Mouse (Mus musculus) liver, adult 2 months (tissue): Measurements from ENCODE around the gene Dus3l. TPM values are rescaled to one million over a fixed set of nuclear protein-coding genes. Genes with fewer than 3 reads are reported as not detected.

Source experiments
- DNase-seq: peaks from one replicate; pipeline ENCODE4 v3.0.0-alpha.2; 2011; ENCODE audit warnings: low read depth, low spot score; ENCODE audit errors: extremely low read depth
- H3K27ac ChIP-seq: fragments of 200-500 bp; replicated peaks from 2 replicates; pipeline ENCODE4 v1.5.1; 2012; ENCODE audit warnings: low read depth, mild to moderate bottlenecking, control low read depth, inconsistent platforms, low read length; ENCODE audit not compliant: insufficient read depth
- H3K27me3 ChIP-seq: fragments of 200-500 bp; 2 replicates; pipeline ENCODE4 v1.6.1; 2012; ENCODE audit warnings: mild to moderate bottlenecking, moderate library complexity, low read length, inconsistent platforms; ENCODE audit not compliant: control insufficient read depth, insufficient read depth
- H3K36me3 ChIP-seq: fragments of 200-500 bp; 2 replicates; pipeline ENCODE4 v1.6.1; 2012; ENCODE audit warnings: low read length, inconsistent platforms; ENCODE audit not compliant: control insufficient read depth, insufficient read depth
- H3K4me1 ChIP-seq: fragments of 200-500 bp; 2 replicates; pipeline ENCODE4 v1.6.1; 2011; ENCODE audit warnings: low read length; ENCODE audit not compliant: control insufficient read depth, insufficient read depth
- H3K4me3 ChIP-seq: fragments of 200-500 bp; 2 replicates; pipeline ENCODE4 v1.5.1; 2011; ENCODE audit warnings: low read depth, mild to moderate bottlenecking, control low read depth, low read length, moderate library complexity; ENCODE audit not compliant: insufficient read depth
- H3K79me2 ChIP-seq: fragments of 200-500 bp; 2 replicates; pipeline ENCODE4 v1.6.1; 2012; ENCODE audit warnings: inconsistent platforms, mild to moderate bottlenecking, low read length, moderate library complexity; ENCODE audit not compliant: control insufficient read depth, insufficient read depth
- H3K9ac ChIP-seq: fragments of 200-500 bp; 2 replicates; pipeline ENCODE4 v1.6.1; 2012; ENCODE audit warnings: low read depth, mild to moderate bottlenecking, control low read depth, inconsistent platforms, low read length
- CTCF ChIP-seq: fragments of 200-500 bp; IDR thresholded peaks from 2 replicates; pipeline ENCODE4 v1.5.1; 2011; ENCODE audit warnings: low read depth, low read length, control low read depth
- POLR2A ChIP-seq: fragments of 200-500 bp; IDR thresholded peaks from 2 replicates; pipeline ENCODE4 v1.6.1; 2011; ENCODE audit warnings: low read length, control low read depth; ENCODE audit not compliant: insufficient read depth; ENCODE audit errors: extremely low read depth
- WGBS: fragments of 180-500 bp; shearing (Covaris S2); methylation state at CpG from one replicate; pipeline ENCODE4 v1.1.7; 2018; 5-methylcytosine and 5-hydroxymethylcytosine counted together
- polyA plus RNA-seq: library from polyadenylated mRNA; depleted of rRNA; stranded (reverse); fragments of >200 nt; gene quantifications from 2 replicates; pipeline ENCODE4 v1.2.3, GENCODE M21; 2012
- total RNA-seq: library from RNA; depleted of rRNA; stranded (reverse); fragments of >200 nt; gene quantifications from 2 replicates; pipeline ENCODE4 v1.2.3, GENCODE M21; 2014

Gene Dus3l
- total and polyA plus RNA-seq, 2 experiments, result 7.2 to 25.7 TPM

DNA sequence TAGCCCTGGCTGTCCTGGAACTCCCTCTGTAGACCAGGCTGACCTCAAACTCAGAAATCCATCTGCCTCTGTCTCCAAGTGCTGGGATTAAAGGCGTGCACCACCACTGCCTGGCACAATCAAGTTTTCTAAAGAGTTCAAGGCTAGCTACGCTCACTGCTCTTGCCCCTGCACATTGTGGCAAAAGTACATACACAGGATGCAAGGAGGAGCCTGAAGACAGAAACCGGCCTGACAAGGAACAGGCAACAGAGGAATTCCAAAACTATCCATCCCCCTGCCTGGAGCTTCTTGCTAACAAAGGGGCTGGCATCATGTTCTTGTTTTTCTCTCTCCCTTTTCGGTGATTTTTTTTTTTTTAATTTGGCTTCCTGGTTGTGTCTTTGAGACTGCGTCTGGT is 20.4 kb upstream of the Dus3l start:
- Histone ChIP-seq H3K27ac (no peak overlapping the region), H3K4me3 (no peak overlapping the region), H3K36me3 (no peaks in the 10 kb centered on the region), H3K4me1 (no peaks in the 10 kb centered on the region), H3K9ac (no peak overlapping the region), H3K79me2 (no peaks in the 10 kb centered on the region), H3K27me3 (no peaks in the 10 kb centered on the region)
- DNase-seq, result no peak
- WGBS, result 52% methylated on average over 5 of the region's 5 CpGs
- TF ChIP-seq CTCF, result no peak
- no peak for TF ChIP-seq POLR2A

DNA sequence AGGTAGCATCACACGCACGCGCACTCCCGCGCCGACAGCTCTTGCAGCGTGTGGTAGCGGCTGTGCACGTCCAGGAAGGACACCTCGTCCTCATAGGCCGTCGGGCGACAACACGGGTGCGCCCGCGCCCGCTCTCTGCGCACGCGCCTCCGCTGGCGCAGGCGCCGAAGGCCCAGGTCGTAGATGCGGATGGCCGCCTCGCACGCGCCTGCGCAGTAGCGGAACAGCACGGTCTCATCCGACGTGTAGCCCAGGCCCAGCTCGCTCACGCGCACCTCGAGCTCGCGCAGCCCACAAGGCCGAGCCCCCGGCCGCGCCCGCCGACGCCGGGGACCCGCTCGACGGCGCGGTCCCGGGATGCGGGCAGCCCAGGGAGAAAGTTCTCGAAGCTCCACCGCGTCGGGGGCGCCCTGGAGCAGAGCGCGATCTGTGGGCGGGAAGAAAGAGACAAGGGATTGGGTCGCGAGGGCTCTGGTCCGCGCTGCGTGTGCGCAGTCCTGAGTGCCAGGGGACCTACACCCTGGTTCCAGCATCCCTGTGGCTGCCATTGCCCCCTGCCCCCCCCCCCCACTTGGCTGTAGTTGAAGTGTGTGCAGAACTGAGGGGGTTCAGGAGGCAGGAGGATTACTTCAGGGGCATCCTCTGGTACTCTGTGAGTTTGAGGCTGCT is 13.0 kb upstream of the Dus3l start:
- Histone ChIP-seq H3K79me2 (no peaks in the 10 kb centered on the region), H3K27me3 (peaks cover 4% of the 10 kb centered on the region; the same call in 1 of the 2 replicates), H3K36me3 (no peaks in the 10 kb centered on the region), H3K9ac (no peak overlapping the region), H3K27ac (no peak overlapping the region), H3K4me1 (no peaks in the 10 kb centered on the region), H3K4me3 (peak overlapping the region; percentile 11; the same call in 1 of the 2 replicates)
- no peak for TF ChIP-seq CTCF
- no peak for TF ChIP-seq POLR2A
- 26% methylated on average over 70 of the region's 71 CpGs for WGBS
- DNase-seq, result no peak

DNA sequence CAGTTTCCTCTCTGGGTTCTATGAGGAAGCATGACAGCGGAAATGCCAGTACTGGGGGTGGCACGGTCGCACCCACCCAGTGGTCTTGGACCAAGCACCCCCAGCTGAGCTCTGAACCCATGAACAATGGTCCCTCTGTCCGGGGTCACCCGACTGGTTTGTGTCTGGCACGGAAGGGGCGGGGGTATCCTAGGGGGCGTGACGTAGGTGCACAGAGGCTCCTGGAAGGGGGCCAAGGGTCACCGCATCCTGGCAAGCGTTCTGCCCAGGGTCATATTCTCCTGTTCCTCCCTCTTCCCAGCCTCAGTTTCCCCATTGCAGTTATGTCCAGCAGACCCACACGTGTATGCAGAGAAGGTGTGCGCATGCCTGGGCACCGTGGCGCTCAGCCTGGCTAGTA is 11.1 kb upstream of the Dus3l start:
- H3K4me1 ChIP-seq, result peaks cover 3% of the 10 kb centered on the region
- no peak for TF ChIP-seq CTCF
- no peak for TF ChIP-seq POLR2A
- peaks cover 4% of the 10 kb centered on the region; the same call in 1 of the 2 replicates for H3K27me3 ChIP-seq
- no peak overlapping the region for H3K9ac ChIP-seq
- H3K36me3 ChIP-seq, result no peaks in the 10 kb centered on the region
- 23% methylated on average over 15 of the region's 15 CpGs for WGBS
- H3K27ac ChIP-seq, result no peak overlapping the region
- no peaks in the 10 kb centered on the region for H3K79me2 ChIP-seq
- H3K4me3 ChIP-seq, result no peak overlapping the region
- no peak for DNase-seq

DNA sequence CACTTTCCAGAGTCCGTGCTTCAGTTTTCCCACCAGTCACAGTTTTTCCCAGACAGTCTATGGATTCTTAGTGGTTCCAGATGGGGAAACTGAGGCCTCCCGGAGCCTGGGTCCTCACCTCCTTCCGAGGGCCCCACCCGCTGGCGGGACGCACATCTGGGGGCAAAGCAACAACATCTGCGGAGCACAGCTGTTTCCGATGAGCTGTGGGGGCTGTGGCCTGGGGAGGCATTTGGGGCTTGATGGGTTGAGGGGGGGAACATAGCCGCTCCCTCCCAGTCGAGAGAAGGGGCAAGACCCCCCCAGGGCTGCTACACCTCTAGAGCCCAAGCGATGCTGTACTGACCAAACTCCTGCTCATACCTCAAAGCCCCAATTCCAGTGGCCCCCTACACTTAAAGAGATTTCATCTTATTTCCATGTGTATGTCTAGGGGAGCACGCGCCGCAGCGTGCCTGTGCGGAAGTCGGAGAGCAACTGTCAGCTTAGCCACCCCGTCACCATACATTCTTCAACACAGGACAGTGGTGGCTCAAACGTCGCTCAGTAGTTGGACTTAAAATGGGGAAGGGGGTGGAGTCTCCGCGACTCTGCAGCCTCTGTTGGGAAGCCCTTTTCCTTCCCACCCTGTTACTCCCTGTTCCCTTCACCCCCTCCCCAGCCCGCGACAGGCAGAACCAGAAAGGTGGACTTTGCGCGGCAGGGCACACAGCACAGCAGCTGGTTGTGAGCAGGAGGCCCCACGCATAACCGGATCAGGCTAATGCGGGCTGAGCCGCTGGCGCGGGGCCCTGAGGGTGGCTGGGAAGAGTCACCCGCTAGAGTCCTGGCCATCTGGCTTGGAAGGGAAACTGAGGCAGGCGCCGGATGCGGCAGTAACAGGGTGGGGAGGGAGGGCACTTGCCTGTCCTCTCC is 10.0 kb upstream of the Dus3l start:
- WGBS, result 17% methylated on average over 35 of the region's 36 CpGs
- peaks cover 3% of the 10 kb centered on the region for H3K4me1 ChIP-seq
- H3K36me3 ChIP-seq, result no peaks in the 10 kb centered on the region
- H3K4me3 ChIP-seq, result no peak overlapping the region
- peaks cover 4% of the 10 kb centered on the region; the same call in 1 of the 2 replicates for H3K27me3 ChIP-seq
- TF ChIP-seq POLR2A, result no peak
- no peak for TF ChIP-seq CTCF
- no peak overlapping the region for H3K9ac ChIP-seq
- H3K79me2 ChIP-seq, result no peaks in the 10 kb centered on the region
- no peak for DNase-seq
- H3K27ac ChIP-seq, result no peak overlapping the region

DNA sequence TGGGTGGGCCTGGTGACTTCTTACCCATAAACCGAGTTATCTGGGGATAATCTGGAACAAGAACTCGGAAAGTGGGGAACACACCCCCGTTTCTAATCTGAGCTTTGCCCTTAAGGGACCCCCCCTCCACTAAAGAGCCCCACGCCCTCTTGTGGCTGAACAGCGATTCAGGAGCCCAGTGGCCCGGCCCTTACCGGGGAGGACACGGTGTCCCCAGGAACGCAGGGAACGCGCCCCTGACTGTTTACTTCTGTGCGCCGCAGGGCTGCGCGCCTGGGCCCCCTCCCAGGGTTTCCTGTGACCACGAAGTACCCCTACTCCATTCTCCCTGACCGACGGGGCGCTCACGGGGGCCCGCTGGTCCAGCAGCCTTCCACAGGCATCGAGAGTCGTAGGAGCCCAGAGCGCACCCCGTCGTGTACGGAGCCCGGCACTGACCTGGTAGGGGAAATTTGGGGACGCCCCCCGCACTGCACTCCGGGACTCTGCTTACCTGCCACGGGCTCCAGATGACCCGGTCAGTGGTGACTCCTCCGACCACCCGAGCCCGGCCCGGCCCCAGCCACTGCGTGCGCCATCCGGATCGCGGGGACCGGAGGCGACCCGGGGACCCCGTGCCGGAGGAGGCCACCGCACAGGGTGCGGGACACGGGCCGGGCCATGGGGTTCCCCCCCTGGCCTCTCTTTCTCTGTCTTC is 7.7 kb upstream of the Dus3l start:
- Histone ChIP-seq H3K27me3 (peaks cover 2% of the 10 kb centered on the region; the same call in 1 of the 2 replicates), H3K79me2 (no peaks in the 10 kb centered on the region), H3K4me1 (peaks cover 5% of the 10 kb centered on the region), H3K4me3 (peak overlapping the region; percentile 53; the same call in 1 of the 2 replicates), H3K36me3 (no peaks in the 10 kb centered on the region), H3K27ac (no peak overlapping the region), H3K9ac (peak overlapping the region; percentile 79)
- WGBS, result 2% methylated on average over 51 of the region's 51 CpGs
- TF ChIP-seq CTCF (peak; percentile 58), POLR2A (no peak)
- DNase-seq, result no peak
